Mouse (Mus musculus) lung, postnatal 10 days (tissue): ENCODE data around the gene Hmgb2.
A peak's percentile ranks its signal among the peaks of the same experiment; 100 is the strongest.
"Not testable (repeated sequence)": the region's sequence is repeated elsewhere in the genome, so short reads cannot be mapped to it uniquely, and the experiment has no call there.

Source experiments
- DNase-seq: peaks from one replicate; pipeline ENCODE4 v3.0.0; 2021

Hmgb2 gene

DNA sequence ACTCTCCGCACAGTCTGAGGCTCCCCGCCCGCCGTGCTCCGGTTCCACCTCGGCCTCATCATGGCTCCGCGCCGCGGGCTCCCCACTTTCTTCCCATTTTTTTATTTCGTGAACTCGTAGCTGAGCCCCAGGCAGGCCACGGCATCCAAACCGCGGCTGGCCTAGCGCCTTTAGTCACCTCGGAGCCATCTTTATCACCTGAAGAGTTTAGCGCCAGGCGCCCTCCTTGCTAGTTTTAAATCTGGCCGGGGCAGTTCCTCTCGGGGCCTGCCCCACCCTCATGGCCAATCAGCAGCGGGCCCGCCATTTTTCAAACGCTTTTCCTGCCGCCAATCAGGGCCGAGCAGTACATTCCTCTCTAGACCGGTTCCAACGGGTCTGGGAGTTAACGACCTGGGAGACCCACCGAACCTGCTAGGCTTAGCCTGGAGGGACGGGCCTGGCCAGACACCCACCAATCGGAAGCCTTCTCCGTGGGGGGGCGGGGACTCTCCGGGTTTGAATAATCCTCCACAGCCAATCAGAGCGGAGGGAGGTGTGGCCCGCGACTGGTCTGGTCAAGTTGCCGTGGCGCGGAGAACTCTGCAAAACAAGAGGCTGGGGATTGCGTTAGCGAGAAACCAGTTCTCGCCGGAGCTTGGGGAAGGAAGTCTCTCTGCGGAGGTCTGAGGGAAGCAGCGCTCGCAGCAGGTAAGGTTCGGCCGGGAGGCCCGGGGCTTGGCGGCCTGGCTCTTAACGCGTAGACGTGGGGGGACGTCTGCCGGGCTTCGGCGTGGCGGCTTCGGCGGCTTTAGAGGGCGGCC lies at the start of gene Hmgb2:
Gene Hmgb2, plus strand, starts transcription at position 592 of the 803 bp plus-strand sequence.
- peak; percentile 100 for DNase-seq

DNA sequence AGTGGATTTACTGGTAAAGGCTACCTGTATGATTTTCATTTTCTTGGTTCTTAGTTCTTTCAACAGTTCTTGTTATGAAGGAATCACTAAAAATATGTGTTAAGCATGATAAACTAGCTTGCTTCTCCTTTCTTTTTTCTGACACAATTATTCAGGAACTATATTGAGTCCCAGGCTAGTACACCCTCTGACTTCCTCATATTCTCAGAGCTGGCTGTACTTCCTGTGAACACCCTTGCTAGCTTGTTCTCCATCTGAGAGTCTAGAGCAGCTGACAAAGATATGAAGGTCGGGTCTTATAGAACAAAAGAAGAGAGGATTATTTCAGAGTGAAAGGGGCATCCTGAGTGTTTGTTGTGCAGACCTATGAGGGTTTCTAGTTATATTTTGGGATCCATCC lies 48.9 kb upstream of the Hmgb2 start:
- DNase-seq, result no peak

DNA sequence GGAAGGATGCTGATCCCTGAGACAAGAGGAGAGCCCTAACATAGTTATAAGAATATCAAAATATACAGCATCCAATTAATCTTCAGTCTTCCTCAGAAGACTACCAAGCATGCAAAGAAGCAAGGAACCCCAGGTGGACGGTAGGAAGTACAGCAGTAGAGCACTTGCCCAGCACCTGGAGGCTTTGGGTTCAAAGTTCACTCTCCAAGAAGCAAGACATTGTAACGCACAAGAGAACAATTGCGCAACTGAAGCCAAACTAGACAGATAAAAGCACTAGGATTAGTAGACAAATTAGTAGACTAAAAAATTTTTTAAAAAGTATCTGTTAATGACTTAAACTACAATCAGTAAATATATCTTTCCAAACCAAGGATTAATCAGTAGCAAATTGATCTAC lies 48.0 kb upstream of the Hmgb2 start:
- no peak for DNase-seq

GRCm38 (mm10) chr8:57468624-57469023 lies 43.1 kb upstream of the Hmgb2 start:
- peak; percentile 70 for DNase-seq

GRCm38 (mm10) chr8:57470863-57471262 lies 40.8 kb upstream of the Hmgb2 start:
- DNase-seq, result no peak

DNA sequence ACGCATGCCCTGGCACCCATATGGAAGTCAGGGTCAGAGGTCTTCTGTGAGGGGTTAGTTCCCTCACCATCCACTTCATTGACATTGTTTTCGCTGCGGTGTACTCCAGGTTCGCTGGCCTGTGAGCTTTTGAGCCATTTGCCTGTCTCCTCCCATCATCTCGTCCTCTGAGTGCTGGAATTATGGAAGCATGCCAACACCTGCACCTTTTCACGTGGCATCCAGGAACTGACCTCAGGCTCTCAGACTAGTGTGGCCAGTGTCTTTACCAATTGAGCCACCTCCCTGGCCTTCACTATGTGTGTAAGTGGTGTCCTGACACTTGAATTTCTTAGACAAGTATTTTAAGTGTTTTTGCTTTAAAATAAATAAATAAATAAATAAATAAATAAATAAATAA lies 38.0 kb upstream of the Hmgb2 start:
- no peak for DNase-seq

GRCm38 (mm10) chr8:57478406-57478805 lies 33.3 kb upstream of the Hmgb2 start:
- no peak for DNase-seq

DNA sequence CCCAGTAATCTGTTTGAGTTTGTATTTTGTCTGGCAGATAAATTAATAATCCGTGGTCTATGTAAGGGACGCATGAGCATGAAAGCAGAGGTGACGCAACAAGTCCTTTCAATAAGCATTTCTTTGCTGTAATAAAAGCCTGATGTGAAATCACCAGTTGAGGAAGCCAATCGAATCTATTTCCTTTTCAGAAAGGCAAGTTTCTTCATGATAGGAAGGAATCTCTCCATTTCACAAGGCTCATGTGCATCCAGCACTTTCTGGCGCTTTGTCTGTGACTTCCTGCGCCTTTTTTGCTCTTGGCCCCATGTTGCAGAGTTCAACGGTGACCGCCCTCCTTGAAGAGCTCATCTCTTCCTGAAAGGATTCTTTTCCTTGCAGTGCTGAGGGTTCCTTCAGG lies 32.0 kb upstream of the Hmgb2 start:
- no peak for DNase-seq

- DNase-seq, result no peak
Observed at GRCm38 (mm10) chr8:57480606-57481005, 31.1 kb upstream of the Hmgb2 start.

- peak; percentile 51 for DNase-seq
Observed at GRCm38 (mm10) chr8:57486491-57487440, 24.9 kb upstream of the Hmgb2 start.

- peak; percentile 99 for DNase-seq
Observed at GRCm38 (mm10) chr8:57487441-57488155, 24.1 kb upstream of the Hmgb2 start, which contains the start of gene Sap30. Sap30 (minus strand) TSS chr8:57487860.

GRCm38 (mm10) chr8:57488312-57488765 lies 23.4 kb upstream of the Hmgb2 start:
- DNase-seq, result peak; percentile 67

- DNase-seq, result no peak
Observed at GRCm38 (mm10) chr8:57489366-57489765, 22.3 kb upstream of the Hmgb2 start.

- DNase-seq, result no peak
Observed at GRCm38 (mm10) chr8:57489896-57490295, 21.8 kb upstream of the Hmgb2 start.

DNA sequence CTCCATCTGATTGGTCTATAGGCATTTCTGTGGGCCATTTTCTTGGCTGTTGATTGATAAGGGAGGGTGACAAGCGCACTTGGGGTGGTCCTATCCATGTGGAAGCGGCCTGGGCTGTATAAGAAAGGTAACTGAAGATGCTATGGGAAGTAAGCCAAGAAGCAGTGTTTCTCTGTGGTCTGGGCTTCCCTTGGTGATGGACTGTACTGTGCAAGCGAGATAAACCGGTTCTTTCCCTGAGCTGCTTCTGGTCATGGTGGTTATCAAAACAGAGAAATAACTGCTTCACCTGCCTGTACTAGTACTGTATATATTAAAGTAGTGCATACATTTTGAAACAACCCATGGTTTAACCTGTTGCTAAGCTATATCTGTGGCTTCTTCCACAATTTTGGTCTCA lies 19.8 kb upstream of the Hmgb2 start:
- DNase-seq, result no peak

GRCm38 (mm10) chr8:57498494-57498846 lies 13.2 kb upstream of the Hmgb2 start:
- no peak for DNase-seq

GRCm38 (mm10) chr8:57498847-57499511 lies 12.7 kb upstream of the Hmgb2 start:
- peak; percentile 45 for DNase-seq

DNA sequence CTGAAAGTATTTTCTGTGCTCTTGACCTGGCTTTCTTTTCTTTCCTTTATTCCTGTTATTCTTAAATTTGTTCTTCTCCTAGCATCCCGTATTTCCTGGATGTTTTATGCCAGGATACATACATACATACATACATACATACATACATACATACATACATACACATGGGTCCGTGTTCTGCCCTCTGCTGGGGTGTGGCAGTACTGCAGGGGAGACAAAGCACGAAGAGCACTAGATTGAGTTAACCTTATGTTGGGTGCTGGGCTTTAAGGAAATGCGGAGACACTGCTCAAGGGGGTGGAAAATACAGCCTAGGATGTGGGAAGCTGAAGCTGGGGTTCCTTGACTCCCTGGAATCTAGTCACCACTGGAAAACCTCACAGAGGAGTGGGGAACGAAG lies 8.1 kb upstream of the Hmgb2 start:
- peak; percentile 67 for DNase-seq

DNA sequence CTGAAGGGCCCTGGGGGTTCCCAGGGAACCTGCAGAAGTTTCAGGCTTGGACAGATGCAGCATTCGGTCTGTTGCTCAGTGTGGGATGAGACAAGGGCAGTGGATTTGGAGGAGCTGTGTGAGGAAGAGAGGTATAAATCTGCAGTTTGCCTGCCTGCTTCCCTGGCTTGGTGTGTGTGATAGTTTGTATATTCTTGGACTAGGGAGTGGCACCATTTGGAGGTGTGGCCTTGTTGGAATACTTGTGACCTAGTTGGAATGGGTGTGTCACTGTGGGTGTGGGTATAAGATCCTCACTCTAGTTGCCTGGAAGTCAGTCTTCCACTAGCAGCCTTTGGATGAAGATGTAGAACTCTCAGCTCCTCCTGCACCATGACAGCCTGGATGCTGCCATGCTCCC lies 6.2 kb upstream of the Hmgb2 start:
- not testable (repeated sequence) for DNase-seq

- DNase-seq, result no peak
Observed at GRCm38 (mm10) chr8:57507556-57508063, 4.1 kb upstream of the Hmgb2 start.

DNA sequence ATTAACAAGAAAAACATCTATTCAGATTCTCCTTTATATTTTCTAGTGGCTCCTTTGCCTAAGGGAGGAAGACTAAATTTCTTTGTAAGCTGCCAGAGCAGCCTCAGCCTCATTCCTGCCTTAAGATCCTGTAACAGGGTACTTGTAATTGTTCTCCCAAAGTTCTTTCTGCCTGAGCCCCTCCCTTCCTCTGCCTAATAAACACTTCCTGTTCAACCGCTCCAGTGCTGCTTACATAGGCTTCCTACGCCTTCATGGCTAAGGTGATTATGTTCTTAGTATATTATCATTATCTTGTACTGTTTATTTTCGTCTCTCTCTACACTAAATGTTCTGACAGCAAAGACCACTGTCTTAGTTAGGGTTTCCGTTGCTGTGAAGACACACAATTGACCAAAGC lies 3.0 kb upstream of the Hmgb2 start:
- no peak for DNase-seq

DNA sequence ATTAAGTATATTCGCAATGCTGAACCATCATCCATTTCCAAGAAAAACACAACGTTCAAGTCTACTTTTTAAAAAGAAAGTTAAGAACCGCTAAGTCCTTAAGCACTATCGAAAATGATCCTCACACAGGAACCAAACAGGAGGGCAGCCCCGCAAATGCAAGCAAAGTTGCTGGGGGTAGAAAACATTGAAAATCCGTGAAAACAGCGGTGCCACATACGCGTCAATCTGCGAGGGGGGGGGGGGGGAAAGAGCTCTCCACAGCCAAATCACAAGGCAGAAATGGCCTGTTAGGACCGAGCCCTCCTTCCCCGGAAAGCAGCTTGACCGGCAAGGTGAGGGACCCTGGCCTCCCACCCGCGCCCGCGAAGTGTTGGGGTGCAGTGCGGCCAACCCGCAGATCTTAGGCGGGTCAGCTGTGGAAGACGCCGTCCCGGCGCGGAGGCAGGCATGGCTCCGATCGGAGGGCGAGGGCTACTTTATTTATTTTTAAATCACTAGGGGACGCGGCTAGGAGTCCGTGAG lies 854 bp upstream of the Hmgb2 start:
- DNase-seq, result no peak
